Mouse (Mus musculus): ENCODE data around the gene Nt5c1a.

Nt5c1a gene

GRCm38 (mm10) chr4:123212330-123212729, 11.0 kb downstream of the Nt5c1a start:
- no peak for DNase-seq

GRCm38 (mm10) chr4:123213975-123214374, 12.7 kb downstream of the Nt5c1a start:
- no peak for DNase-seq

DNA sequence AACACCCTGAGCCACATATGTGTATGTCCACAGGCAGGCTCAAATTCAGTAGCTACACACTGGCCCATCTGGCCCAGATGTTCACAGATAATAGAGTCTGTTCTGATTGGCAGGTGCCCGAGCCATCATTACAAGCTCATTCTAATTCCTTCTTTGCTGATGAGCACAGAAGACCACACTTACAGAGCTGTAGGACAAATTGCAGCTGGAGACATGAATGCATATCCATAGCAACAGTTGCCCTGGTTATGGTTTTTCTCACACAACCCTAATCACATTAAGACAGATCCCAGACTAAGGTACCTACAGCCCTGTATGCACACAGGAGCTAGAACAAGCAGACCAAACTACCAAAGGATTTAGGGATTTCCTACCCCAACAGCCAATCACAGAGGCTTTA, 14.1 kb downstream of the Nt5c1a start:
- no peak for DNase-seq

DNA sequence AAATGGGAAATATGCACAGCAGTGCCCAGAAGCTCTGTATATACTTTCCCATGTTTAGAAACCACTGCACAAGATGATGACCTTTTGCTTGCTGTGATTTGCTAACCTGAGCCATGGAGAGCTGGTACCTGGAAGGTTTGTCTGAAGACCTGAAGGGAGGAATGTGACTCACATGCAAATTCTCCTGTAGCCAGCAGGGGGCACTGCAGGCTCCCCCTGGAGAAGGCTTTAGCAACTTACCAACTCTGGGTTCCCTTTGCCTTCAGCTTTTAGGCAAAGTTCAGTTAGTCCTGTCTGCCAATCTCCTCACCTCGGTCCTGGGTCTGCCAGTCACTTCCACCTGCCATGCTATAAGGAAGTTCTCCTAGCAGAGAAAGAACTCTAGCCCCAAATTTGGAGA, 15.5 kb downstream of the Nt5c1a start:
- peak; percentile 42 to 65 for DNase-seq

DNA sequence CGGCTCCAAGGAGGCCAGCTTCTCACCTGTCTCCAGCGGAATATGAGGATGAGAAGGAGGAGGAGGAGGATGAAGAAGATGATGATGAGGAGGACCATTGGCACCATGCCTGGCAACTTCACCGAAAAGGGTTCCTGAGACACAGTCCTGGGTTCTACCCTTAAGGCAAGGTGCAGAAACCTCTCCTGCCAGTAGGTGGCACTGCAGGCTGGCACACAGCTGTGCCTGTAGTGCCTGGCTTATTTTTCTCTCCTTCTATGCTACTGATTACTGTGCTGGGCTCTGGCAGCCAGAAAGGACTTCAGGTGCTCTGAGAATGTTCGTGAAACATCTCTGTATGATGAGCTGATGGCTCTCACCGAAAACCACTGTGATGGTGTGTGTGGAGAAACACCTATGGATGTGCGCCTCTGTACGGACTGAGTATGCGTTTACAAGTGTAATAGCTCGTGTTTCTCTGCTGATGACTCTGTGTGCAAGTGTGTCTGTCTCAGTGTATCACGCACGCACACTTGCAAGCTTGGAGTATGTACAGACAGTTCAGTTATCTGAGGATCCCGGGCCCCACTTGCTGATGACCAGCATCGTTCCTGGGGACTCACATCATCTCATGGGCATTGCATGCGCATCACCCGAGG, 18.5 kb downstream of the Nt5c1a start:
- DNase-seq, result peak; percentile 79 to 88

GRCm38 (mm10) chr4:123220637-123221036, 19.3 kb downstream of the Nt5c1a start:
- no peak for DNase-seq

- DNase-seq, result no peak
Observed at GRCm38 (mm10) chr4:123223309-123223708, 22.0 kb downstream of the Nt5c1a start.

DNA sequence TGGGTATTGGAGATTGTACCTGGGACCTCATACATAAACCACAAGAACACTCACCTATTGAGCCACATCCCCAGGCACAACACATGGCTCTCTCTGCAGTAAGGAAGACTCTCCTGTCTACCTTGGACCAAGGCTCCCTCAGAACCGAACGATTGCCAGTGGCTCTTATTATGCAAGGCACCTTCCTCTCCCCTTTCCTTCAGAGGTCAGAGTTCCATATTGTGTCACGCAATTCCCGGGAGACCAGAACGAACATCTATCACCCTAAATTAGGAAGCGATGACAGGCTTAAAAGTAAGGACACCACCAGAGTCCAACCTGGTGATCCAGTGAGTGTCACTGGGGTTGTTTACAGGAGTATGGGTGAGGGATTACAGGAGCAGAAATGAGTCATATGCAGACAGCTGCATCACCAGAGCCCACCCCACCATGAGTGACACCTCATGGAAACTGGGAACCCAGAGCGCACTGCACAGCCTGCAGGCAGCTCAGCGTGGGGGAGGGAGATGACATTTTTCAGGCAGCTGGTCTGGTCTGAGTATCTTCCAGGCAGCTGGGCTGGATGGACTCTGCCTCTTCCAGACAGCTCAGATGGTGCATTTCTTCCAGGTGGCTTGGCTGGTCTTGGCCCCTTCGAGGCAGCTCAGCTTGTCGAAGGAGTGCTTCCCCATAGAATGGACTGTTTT, 24.6 kb downstream of the Nt5c1a start:
- no peak for DNase-seq

DNA sequence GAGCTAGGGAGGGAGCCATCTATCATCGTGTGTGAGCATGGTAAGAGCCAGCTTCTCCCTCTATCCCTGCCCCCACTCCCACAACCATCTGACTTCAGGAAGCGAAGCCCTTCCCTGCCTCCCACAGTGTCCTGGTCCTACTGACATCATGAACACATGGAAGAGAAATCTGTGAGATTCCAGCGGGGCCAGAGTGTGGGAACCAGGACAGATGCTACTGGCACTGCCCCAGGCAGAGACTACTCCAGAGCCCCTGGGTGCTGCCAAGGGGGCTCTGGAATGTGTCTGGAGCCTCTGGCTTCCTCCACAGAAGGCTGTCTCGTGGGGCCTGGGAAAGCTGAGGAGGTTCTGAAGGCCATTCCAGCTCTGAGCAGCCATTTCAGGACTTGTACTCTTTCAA, 26.4 kb downstream of the Nt5c1a start:
- no peak for DNase-seq

DNA sequence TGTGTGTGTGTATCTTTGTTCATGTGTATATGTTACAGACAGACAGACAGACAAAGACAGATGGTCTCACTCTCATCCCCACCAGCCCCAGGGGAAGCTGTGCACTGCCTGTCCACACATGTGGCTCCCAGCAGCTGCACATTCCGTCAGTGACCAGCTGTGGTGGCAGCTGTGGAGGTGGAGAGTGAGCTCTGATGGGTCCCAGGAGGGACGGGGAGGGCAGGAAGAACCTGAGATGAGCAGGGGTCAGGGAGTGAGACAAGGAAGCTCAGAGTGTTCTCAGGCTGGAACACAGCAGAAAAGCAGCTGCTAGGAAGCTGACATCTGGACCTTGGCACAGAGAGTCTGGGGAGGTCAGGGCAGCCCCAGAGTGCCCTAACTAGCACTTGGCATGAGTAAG, 27.0 kb downstream of the Nt5c1a start:
- DNase-seq, result no peak

DNA sequence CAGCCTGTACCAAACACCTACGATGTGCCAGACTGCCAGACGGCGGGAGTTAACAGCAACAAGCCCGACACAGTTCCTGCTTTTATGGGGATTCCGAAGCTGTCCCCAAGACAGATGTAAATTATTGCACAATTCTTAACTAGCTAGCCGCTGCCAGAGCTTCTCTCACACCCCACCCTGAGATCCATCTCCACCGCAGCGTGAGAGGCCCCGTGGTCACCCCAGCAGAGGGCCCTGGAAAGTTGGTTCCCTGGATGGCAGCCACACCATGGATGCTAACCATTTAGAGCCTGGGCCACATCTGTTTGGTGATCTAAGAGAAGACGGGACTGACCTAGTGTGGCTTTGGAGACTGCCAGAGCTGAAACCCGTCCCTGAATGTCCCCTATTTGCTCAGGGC, 27.9 kb downstream of the Nt5c1a start:
- no peak for DNase-seq

DNA sequence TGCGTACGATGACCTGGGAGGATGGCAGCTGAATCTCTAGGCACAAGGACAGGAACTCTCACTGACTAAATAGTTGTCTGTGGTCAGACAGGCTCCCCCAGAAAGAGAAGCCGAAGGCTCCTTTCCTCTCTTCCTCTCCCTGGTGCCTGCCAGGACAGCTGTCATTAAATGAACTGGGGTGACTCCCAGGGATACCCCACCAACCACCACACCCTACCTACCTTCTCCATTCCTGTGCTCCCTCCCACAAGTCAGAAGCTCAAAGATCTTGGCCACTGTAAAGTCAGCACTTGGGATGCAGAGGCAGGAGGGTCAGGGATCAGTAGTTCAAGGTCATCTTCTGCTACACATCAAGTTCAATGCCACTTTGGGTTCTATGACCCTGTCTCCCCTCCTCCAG, 31.5 kb downstream of the Nt5c1a start:
- no peak for DNase-seq

DNA sequence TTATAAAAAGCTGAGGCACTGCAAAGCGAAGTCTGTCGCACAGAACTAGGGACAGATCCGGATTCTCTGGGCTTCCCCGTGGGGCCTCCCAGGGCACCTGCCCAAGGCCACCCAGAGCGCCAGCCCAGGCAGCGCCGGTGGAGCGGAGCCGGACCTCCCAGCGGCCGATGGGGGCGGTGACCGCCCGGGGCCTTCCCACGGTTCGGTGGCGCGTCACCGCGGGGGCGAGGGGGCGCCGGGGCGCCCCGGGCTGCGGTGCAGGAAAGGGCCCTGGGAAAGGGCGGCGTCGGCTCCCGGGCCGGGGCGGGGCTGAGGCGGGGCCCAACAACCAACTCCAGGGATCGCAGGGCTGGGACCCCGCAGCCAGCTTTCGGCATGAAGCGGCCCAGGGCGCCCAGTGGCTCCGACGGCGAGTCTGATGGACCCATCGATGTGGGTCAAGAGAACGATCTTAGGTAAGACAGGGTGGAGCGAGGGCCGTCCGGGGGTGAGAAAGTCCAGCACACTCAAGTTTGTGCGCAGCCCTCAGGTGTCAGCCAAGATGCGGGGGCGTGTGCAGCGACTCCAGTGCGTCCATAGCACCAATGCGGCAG, 32.3 kb downstream of the Nt5c1a start, which contains the start of gene Heyl:
Heyl (plus strand) TSS at position 65 of the 593 bp plus-strand sequence.
- peak in 1 of 2 experiments; percentile 8 for DNase-seq

DNA sequence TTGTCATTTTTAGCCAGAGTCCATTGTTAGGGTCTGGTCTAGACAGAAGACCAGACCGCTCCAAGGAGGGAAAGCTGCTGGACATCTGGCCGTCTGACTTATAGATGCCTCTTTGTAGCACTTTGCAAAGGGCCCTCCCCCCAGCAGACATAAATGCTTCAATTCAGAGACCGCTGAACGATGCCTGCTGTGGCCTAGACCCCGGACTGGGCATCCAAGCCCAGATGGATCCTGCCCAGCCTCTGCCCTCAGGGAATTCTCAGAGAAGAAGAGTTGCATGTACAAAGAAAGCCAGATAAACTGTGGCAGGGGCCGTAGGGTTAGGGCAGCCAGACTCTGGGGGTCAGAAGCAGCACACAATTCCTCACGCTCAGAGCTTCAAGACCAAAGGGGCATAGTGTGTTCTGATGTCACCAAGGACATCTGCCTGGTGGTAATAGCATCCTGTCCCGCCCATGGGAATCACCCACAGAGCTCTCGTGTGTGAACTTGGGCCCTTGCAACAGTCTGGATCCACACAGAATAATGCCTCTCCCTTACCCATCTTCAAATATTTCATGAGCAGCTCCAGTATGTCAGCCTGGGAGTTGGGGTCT, 34.6 kb downstream of the Nt5c1a start:
- no peak for DNase-seq

DNA sequence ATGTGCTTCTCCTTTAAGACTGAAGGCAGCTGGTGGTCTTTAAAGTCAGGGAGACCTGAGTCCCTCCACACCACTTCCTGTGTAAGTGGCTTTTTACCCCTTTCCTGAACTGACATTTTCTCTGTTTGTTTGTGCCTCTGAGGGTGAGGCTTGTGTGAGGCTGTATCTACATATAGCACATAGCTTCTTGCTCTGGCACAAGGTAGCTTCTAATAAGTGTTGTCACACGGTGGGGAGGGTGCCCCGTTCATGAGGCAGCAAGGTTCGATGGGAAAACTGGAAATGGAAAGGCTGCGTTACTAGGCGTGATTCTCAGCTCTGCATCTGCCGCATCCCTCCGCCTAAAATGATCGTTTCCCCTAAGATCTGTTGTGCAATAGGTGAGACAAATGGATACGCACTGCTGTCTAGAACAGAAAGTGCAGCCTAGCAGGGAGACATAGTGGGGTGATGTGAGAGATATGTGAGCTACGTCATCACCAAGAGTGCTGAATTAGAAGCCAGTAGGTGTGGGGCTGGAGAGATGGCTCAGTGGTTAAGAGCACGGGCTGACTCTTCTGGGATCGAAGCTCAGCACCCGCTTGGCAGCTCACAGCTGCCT, 35.2 kb downstream of the Nt5c1a start:
- DNase-seq, result no peak

DNA sequence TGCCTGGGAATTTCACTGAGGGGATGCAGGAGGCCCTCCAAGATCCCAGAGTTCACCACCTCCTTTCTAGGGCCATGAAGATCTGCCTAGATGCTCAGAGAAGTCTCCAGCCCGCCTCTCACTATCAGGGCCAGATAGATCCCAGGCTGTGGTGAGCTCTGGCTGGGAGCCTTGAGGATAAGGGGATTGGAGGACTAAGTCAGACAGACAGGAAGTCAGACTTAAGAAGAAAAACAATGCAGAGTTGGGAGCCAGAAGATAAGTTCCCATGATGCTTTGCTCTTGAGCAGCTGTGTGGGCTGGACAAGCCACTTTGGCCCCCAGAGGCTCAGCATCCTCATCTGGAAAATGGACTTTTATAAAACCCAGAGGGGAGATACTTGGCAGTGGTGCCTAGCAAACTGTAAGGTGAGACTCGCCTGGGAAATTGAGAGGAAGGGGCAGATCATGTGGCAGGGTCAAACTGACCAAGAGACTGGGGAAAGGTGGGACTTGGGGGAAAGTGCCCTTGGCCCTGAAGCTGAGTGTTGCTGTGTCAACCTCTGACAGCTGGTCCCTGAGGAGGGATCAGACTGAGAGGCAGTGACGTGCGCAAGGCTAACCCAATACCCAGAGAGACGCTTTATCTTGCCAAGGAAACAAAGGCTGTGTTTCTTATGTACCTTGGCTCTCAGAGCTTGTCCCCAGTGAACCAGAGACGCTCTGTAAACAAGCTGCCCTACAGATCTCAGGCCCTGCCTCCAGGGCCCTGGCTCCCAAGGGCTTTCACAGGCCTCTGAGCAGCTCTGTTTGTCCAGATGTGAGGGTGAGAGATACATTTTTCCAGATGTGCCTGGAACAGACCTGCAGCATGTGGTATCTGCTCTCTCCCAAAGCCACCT, 36.3 kb downstream of the Nt5c1a start:
- no peak for DNase-seq

DNA sequence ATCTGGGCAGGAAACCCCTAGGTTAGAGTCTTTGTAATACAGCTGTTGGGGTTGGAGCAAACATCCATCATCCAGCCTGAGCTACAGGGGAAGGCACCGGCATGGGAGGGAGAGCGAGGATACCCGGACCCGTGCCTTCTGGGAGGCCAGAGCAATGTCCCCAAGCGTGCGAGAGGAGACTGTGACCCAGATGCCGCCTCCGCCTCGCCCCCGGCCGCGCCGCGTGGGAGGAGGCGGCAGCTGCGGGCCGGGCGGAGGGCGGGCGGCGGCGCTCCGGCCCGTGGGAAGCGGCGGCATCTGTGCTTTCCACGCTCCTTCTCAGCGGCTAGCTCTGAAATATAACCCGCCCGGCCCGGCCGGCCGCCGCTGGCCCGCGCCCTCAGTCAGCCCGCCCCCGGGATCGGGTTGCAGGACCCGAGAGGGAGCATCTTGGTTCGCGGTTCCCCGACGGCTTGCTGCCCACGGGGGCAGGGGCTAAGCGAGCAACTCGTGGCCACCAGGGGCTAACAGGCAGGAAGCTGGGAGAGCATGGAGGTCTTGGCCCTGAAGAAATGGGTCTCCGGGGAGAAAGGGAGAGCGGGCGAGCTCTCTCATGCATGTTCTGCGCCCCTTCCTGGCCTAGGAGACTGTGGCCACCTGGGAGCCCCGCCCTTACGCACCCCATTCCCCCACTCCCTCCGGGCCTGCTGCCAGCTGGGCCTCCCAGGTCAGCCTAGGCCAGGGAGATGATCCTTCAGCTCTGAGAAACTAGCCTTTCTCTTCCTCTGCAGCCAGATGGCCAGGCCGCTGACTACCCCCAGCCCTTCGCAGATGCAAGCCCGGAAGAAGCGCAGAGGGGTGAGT, 38.3 kb downstream of the Nt5c1a start:
- peak in 1 of 2 experiments; percentile 18 for DNase-seq

- DNase-seq, result no peak
Observed at GRCm38 (mm10) chr4:123246221-123246620, 44.9 kb downstream of the Nt5c1a start.

DNA sequence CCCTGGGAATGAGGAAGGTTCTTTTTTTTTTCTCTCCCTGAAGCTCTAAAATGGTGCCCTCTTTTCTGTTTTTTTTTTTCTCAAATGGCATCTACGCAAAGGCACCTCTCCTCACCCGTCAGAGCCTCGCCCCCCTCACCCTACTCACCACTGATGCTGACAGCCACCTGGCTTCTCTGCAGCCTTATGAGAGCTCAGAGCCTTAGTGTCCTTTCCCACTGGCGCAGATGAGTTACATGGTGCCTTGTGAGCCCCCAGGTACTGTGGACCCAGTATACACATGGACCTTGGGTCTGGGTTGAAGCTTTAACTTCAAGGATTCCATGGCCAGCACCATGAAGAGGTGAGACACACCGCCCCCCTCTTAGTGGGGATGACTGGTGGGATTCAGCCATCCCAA, 45.3 kb downstream of the Nt5c1a start:
- no peak for DNase-seq

DNA sequence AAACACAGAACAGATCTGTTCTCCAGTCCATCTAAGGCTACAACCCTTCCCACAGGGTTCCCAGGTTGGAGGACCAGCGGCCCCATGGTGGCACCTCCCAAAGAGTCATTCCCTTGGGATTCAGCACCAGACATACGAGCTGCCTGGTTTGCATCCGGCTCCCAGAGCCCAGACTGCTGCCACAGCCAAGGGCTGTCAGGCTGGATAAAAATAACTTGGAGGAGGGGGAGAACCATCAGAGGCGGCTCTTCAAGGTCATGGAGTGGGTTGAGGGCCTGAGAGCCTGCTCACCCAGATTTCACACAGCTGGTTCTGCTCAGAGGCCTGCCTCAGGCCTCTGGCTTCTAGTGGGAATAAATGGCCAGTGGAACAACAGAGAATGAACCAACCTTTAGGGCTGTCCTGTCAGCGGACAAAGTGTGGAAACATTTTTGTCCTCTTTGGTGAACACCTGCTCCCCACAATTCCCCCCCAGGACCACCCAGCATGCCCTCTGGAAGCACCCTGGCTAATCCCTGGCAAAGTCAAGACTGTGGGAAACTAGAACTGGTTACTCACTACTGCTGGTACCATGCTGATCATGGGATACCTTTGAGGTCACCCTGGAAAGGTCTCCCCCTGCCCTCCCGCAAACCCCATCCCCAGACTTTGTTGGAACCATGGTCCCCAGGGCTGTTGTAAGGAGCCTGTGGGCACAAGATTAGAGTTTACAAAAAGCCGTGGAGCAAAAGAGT, 46.0 kb downstream of the Nt5c1a start:
- DNase-seq, result no peak

All from cerebellum, postnatal 25 days (tissue).